Mouse (Mus musculus) liver, embryonic 14.5 days (tissue): ENCODE data around the gene Tcf25.

Experiments
- CTCF ChIP-seq: IDR thresholded peaks from 2 replicates; pipeline ENCODE4 v1.5.1; 2016; ENCODE audit warnings: antibody characterized with exemption, low read depth, control low read depth
- EP300 ChIP-seq: IDR thresholded peaks from 2 replicates; pipeline ENCODE4 v1.6.1; 2016; ENCODE audit warnings: antibody characterized with exemption, low read depth

DNA sequence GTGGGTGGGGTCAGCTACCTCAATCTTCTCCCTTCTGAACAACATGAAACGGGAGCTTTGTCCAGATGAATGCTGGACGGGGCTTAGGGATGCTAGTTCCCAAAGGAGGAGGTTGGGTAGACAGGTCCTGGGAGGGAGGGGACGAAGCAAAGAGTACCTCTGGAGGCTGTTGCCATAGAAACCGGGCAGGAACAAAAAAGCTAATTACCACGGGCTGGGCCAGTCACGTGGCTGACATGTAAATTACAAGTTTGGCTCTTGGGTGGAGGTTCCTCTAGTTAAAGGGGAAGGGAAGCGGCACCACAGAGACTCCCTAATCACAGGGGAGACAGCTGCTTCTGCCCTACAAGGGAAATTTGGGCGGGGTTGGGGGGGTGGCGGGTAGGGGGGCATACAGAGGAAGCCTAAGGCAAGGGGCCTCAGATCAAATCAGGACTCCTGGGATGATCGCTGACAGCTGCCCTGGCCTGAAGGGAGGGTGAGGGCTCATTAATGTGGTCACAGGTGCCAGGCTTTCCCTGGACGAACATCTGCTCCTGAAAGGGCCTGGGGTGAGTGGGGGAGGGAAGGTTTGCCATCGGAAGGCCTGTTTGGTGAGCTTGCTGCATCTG is 39.1 kb downstream of the Tcf25 start:
- TF ChIP-seq CTCF (no peak), EP300 (no peak)
